Mouse (Mus musculus) CH12.LX (cell line): ENCODE results near the gene Bdh2. TPM values are rescaled to one million over a fixed set of nuclear protein-coding genes. Genes with fewer than 3 reads are reported as not detected.

Experiments
- DNase-seq: peaks from one replicate; pipeline ENCODE4 v3.0.0-alpha.2; 2013; ENCODE audit errors: extremely low read depth
- H3K27ac ChIP-seq: 2 replicates; pipeline ENCODE4 v1.5.1; 2012; ENCODE audit warnings: low read depth, mild to moderate bottlenecking, control low read depth, moderate library complexity; ENCODE audit not compliant: insufficient read depth
- H3K27me3 ChIP-seq: replicated peaks from 2 replicates; pipeline ENCODE3; 2012; ENCODE audit warnings: inconsistent platforms
- H3K36me3 ChIP-seq, 2 experiments: replicated peaks in 1 of 2; 2 replicates each; pipeline versions ENCODE3 to v1.6.1; 2012; ENCODE audit warnings: inconsistent platforms in 1 of 2, low read length in 1 of 2, mild to moderate bottlenecking in 1 of 2, mixed read lengths in 1 of 2, moderate library complexity in 1 of 2; ENCODE audit not compliant: control insufficient read depth in 1 of 2, insufficient read depth in 1 of 2
- H3K4me1 ChIP-seq, 2 experiments: 2 replicates each; pipeline ENCODE4 v1.6.1; 2012; ENCODE audit warnings: inconsistent platforms in 1 of 2, moderate library complexity in 1 of 2; ENCODE audit not compliant: insufficient read depth in 2 of 2, control insufficient read depth in 1 of 2
- H3K4me2 ChIP-seq: 2 replicates; pipeline ENCODE4 v1.6.1; 2012; ENCODE audit warnings: low read depth, mild to moderate bottlenecking, control low read depth; ENCODE audit not compliant: poor library complexity, insufficient read depth, severe bottlenecking
- H3K4me3 ChIP-seq, 3 experiments: fragments of 150-350 bp in 1 of 3; sonication (generic) in 1 of 3; replicated peaks in 1 of 3; 2 replicates each; pipeline versions ENCODE3 to v1.5.1; 2011 to 2012; ENCODE audit warnings: low read depth in 2 of 3, low read length in 2 of 3, mild to moderate bottlenecking in 2 of 3, moderate library complexity in 2 of 3, control low read depth in 1 of 3, improper control_type of control experiment in 1 of 3, inconsistent platforms in 1 of 3, mixed read lengths in 1 of 3; ENCODE audit not compliant: poor library complexity in 1 of 3
- H3K79me2 ChIP-seq: replicated peaks from 2 replicates; pipeline ENCODE4 v1.6.1; 2012; ENCODE audit warnings: mild to moderate bottlenecking, moderate library complexity; ENCODE audit not compliant: control insufficient read depth, poor library complexity, insufficient read depth, severe bottlenecking; ENCODE audit errors: extremely low read depth
- H3K9ac ChIP-seq: 2 replicates; pipeline ENCODE4 v1.6.1; 2012; ENCODE audit warnings: low read depth, mild to moderate bottlenecking, control low read depth, moderate library complexity; ENCODE audit not compliant: insufficient read depth
- H3K9me3 ChIP-seq: replicated peaks from 2 replicates; pipeline ENCODE3; 2012; ENCODE audit warnings: low read length, inconsistent platforms, mixed read lengths
- CHD1 ChIP-seq: IDR thresholded peaks from 2 replicates; pipeline ENCODE4 v1.6.1; 2012; ENCODE audit warnings: low read depth, low read length, improper control_type of control experiment, inconsistent platforms
- CHD2 ChIP-seq: IDR thresholded peaks from 2 replicates; pipeline ENCODE4 v1.6.1; 2011; ENCODE audit warnings: low read length, improper control_type of control experiment
- CTCF ChIP-seq, 2 experiments: IDR thresholded peaks in 1 of 2; conservative IDR thresholded peaks in 1 of 2; 2 replicates each; pipeline ENCODE4 v1.5.1; 2011 to 2012; ENCODE audit warnings: low read depth in 2 of 2, low read length in 2 of 2, improper control_type of control experiment in 1 of 2, inconsistent platforms in 1 of 2, mild to moderate bottlenecking in 1 of 2, moderate library complexity in 1 of 2
- E2F4 ChIP-seq: IDR thresholded peaks from 2 replicates; pipeline ENCODE4 v1.6.1; 2011; ENCODE audit warnings: low read depth, low read length, improper control_type of control experiment; ENCODE audit not compliant: insufficient replicate concordance
- EP300 ChIP-seq: IDR thresholded peaks from 2 replicates; pipeline ENCODE4 v1.6.1; 2011; ENCODE audit warnings: low read length, improper control_type of control experiment
- ETS1 ChIP-seq: conservative IDR thresholded peaks from 2 replicates; pipeline ENCODE4 v1.6.1; 2012; ENCODE audit warnings: low read depth, mild to moderate bottlenecking, inconsistent platforms, low read length, improper control_type of control experiment, moderate library complexity
- GABPA ChIP-seq: IDR thresholded peaks from 2 replicates; pipeline ENCODE4 v1.6.1; 2012; ENCODE audit warnings: low read depth, low read length, improper control_type of control experiment, inconsistent platforms; ENCODE audit not compliant: insufficient replicate concordance
- HCFC1 ChIP-seq: IDR thresholded peaks from 2 replicates; pipeline ENCODE4 v1.6.1; 2012; ENCODE audit warnings: low read depth, mild to moderate bottlenecking, inconsistent platforms, low read length, improper control_type of control experiment
- JUN ChIP-seq: IDR thresholded peaks from 2 replicates; pipeline ENCODE4 v1.6.1; 2011; ENCODE audit warnings: low read depth, mild to moderate bottlenecking, low read length, improper control_type of control experiment, moderate library complexity; ENCODE audit not compliant: insufficient read depth
- JUND ChIP-seq: conservative IDR thresholded peaks from 2 replicates; pipeline ENCODE4 v1.6.1; 2011; ENCODE audit warnings: low read depth, low read length, improper control_type of control experiment
- MAZ ChIP-seq: IDR thresholded peaks from 2 replicates; pipeline ENCODE4 v1.6.1; 2012; ENCODE audit warnings: low read depth, mild to moderate bottlenecking, inconsistent platforms, low read length, improper control_type of control experiment, moderate library complexity
- MEF2A ChIP-seq: IDR thresholded peaks from 2 replicates; pipeline ENCODE4 v1.6.1; 2014; ENCODE audit warnings: low read depth, mild to moderate bottlenecking, inconsistent platforms, low read length, improper control_type of control experiment, borderline replicate concordance
- MXI1 ChIP-seq: IDR thresholded peaks from 2 replicates; pipeline ENCODE4 v1.6.1; 2011; ENCODE audit warnings: mild to moderate bottlenecking, low read depth, low read length, improper control_type of control experiment
- POLR2A ChIP-seq: IDR thresholded peaks from 2 replicates; pipeline ENCODE4 v1.6.1; 2011; ENCODE audit warnings: low read depth, mild to moderate bottlenecking, improper control_type of control experiment, low read length
- RCOR1 ChIP-seq: conservative IDR thresholded peaks from 2 replicates; pipeline ENCODE4 v1.6.1; 2012; ENCODE audit warnings: low read depth, mild to moderate bottlenecking, inconsistent platforms, low read length, improper control_type of control experiment
- SMC3 ChIP-seq: IDR thresholded peaks from 2 replicates; pipeline ENCODE4 v1.6.1; 2011; ENCODE audit warnings: low read depth, low read length, improper control_type of control experiment
- TCF12 ChIP-seq: IDR thresholded peaks from 2 replicates; pipeline ENCODE4 v1.6.1; 2014; ENCODE audit warnings: low read depth, mild to moderate bottlenecking, inconsistent platforms, low read length, improper control_type of control experiment
- USF1 ChIP-seq: IDR thresholded peaks from 2 replicates; pipeline ENCODE4 v1.6.1; 2014; ENCODE audit warnings: low read depth, mild to moderate bottlenecking, inconsistent platforms, low read length, improper control_type of control experiment
- ZKSCAN1 ChIP-seq: IDR thresholded peaks from 2 replicates; pipeline ENCODE4 v1.6.1; 2012; ENCODE audit warnings: low read depth, inconsistent platforms, low read length, improper control_type of control experiment, borderline replicate concordance
- ZMIZ1 ChIP-seq: IDR thresholded peaks from 2 replicates; pipeline ENCODE4 v1.6.1; 2012; ENCODE audit warnings: low read depth, mild to moderate bottlenecking, inconsistent platforms, low read length, improper control_type of control experiment
- ZNF384 ChIP-seq: IDR thresholded peaks from 2 replicates; pipeline ENCODE4 v1.6.1; 2012; ENCODE audit warnings: low read depth, low read length, improper control_type of control experiment, inconsistent platforms
- dilution Hi-C: fragments of 300-500 bp; cut with MboI; formaldehyde crosslinking; loops from 2 replicates; pipeline ENCODE4 v1.14.3; 2020; ENCODE audit warnings: low sequenced_read_pairs; ENCODE audit not compliant: extremely low pct_unique_long_range_greater_than_20kb, extremely low pct_ligation_motif_present
- in situ Hi-C: fragments of 300-500 bp; cut with MboI; formaldehyde crosslinking; loops from 3 replicates; pipeline ENCODE4 v1.14.3; 2019; ENCODE audit warnings: low sequenced_read_pairs, low pct_ligation_motif_present, low pct_unique_long_range_greater_than_20kb, mixed read lengths
- polyA plus RNA-seq: library from polyadenylated mRNA; unstranded; fragments of >175 nt; gene quantifications from 2 replicates; pipeline ENCODE4 v1.2.1, GENCODE M21; 2012; ENCODE audit warnings: low read depth; ENCODE audit not compliant: insufficient read length
- total RNA-seq, 2 experiments: library from RNA; depleted of rRNA; stranded (reverse); fragments of 300-350 nt in 1 of 2; fragments of >200 nt in 1 of 2; gene quantifications; 2 replicates each; pipeline ENCODE4 v1.2.3; 2012 to 2014

Bdh2 gene
- total and polyA plus RNA-seq, 3 experiments = 1.2 to 2.3 (median 2.0) TPM

GRCm38 (mm10) chr3:135269391-135269990, 11.5 kb upstream of the Bdh2 start:
- no peaks in the 10 kb centered on the region for H3K27me3 ChIP-seq
- no peak overlapping the region for H3K4me2 ChIP-seq

GRCm38 (mm10) chr3:135272627-135273026, 8.4 kb upstream of the Bdh2 start:
- Histone ChIP-seq H3K4me3 (no peak overlapping the region), H3K9me3 (no peaks in the 10 kb centered on the region), H3K4me1 (no peaks in the 10 kb centered on the region), H3K79me2 (no peaks in the 10 kb centered on the region), H3K4me2 (no peak overlapping the region), H3K27me3 (no peaks in the 10 kb centered on the region), H3K27ac (no peak overlapping the region), H3K9ac (no peak overlapping the region), H3K36me3 (peaks cover 46 to 72% of the 10 kb centered on the region in 2 experiments)
- in situ Hi-C loops (no loop called here), dilution Hi-C loops (no loop called here)
- DNase-seq = no peak
- TF ChIP-seq CHD2 = no peak
- no peak for TF ChIP-seq E2F4
- TF ChIP-seq ZNF384 = no peak
- no peak for TF ChIP-seq RCOR1
- TF ChIP-seq MXI1 = no peak
- no peak for TF ChIP-seq CHD1
- TF ChIP-seq GABPA = no peak
- TF ChIP-seq HCFC1 = no peak
- TF ChIP-seq EP300 = no peak
- TF ChIP-seq ZMIZ1 = no peak

More at GRCm38 (mm10) chr3:135269391-135269990, 11.5 kb upstream of the Bdh2 start:
- Histone ChIP-seq H3K4me3 (no peak overlapping the region), H3K27ac (no peak overlapping the region), H3K9ac (no peak overlapping the region), H3K9me3 (no peaks in the 10 kb centered on the region), H3K79me2 (no peaks in the 10 kb centered on the region)
- in situ Hi-C loops = no loop called here
- no peak for TF ChIP-seq CTCF (conservative IDR thresholded peaks at IDR 0.05 in 1 of 2, IDR thresholded peaks at IDR 0.05 in 1 of 2; ENCODE audit: low read depth in 2 of 2, low read length in 2 of 2)
- TF ChIP-seq USF1 = no peak
- TF ChIP-seq POLR2A = no peak
- TF ChIP-seq ZKSCAN1 = no peak
- no peak for TF ChIP-seq MEF2A
- TF ChIP-seq RCOR1 = no peak
- no peak for TF ChIP-seq JUN
- TF ChIP-seq MAZ = no peak
- no peak for TF ChIP-seq ZMIZ1
- no peak for TF ChIP-seq SMC3
- no peak for TF ChIP-seq TCF12
- TF ChIP-seq ETS1 = no peak
- no peak for TF ChIP-seq JUND
- TF ChIP-seq, all 38 proteins: peak for 0
- H3K36me3 ChIP-seq = peaks cover 67 to 92% of the 10 kb centered on the region in 2 experiments
- dilution Hi-C loops = no loop called here
- no peak for DNase-seq
- no peaks in the 10 kb centered on the region for H3K4me1 ChIP-seq
